Mouse (Mus musculus) B cell, adult 67 days (primary cell): ENCODE results near the gene Tspan7. TPM values are rescaled to one million over a fixed set of nuclear protein-coding genes. Genes with fewer than 3 reads are reported as not detected.

Experiments
- total RNA-seq, 2 experiments: library from RNA; stranded (reverse); gene quantifications; 4 replicates each; pipeline ENCODE4 v1.2.4; 2023

Gene Tspan7
- not detected for total RNA-seq

GRCm38 (mm10) chrX:10484872-10485569, at the start of gene Tspan7:
Gene Tspan7 (plus strand): TSS chrX:10485158.

Other genes starting within 250 kb of the Tspan7 start
- gene Otc, start 232.9 kb upstream of the Tspan7 start, total RNA-seq: not detected
- gene Mid1ip1, start 229.9 kb downstream of the Tspan7 start, total RNA-seq: 10 to 100 TPM; 25.7 to 40.0 TPM